Mouse (Mus musculus): ENCODE measurements around the gene Plagl2. TPM values are rescaled to one million over a fixed set of nuclear protein-coding genes. Genes with fewer than 3 reads are reported as not detected.

Plagl2 gene
- polyA plus RNA-seq, 1 experiment from 2014 or later, result 22.6 TPM

DNA sequence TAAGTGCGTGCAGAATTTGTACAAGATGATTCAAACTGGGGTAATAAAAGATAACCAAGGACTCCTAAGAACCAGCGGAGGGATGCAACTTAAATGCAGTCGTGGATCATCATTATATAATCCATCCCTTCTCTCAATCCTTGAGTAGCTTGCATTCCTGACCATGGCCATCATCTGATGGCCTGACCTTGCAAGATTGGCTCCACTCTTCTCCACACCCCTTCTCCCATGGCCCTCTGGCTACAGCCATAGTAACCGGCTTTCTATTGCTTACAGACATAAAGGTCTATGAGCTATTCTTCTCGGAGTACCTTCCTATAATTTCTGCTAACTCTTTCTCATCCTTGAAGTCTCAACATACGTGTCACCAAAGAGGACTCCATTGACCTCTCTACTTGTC lies 930 bp upstream of the Plagl2 start:
- Histone ChIP-seq H3K9me3 (replicated peaks; ENCODE audit: control insufficient read depth, low read length) (no peaks in the 10 kb centered on the region), H3K4me1 (ENCODE audit: control insufficient read depth, insufficient read depth, low read length) (peaks cover 33% of the 10 kb centered on the region), H3K27ac (ENCODE audit: low read depth, low read length) (no peak overlapping the region), H3K4me2 (peak overlapping the region; percentile 97), H3K27me3 (ENCODE audit: control insufficient read depth, insufficient read depth, low read length) (no peaks in the 10 kb centered on the region), H3K4me3 (ENCODE audit: low read depth, low read length) (peak overlapping the region; percentile 99), H3K9ac (ENCODE audit: low read depth, low read length) (peak overlapping the region; percentile 99), H3K36me3 (ENCODE audit: control insufficient read depth, insufficient read depth, low read length) (peaks cover 3% of the 10 kb centered on the region; the same call in 1 of the 2 replicates)
- ATAC-seq (replicated peaks; ENCODE audit: insufficient number of reproducible peaks, low FRiP score, low TSS enrichment), result no peak
- 68% methylated on average over 6 of the region's 6 CpGs for WGBS (ENCODE audit: insufficient replicate concordance)

DNA sequence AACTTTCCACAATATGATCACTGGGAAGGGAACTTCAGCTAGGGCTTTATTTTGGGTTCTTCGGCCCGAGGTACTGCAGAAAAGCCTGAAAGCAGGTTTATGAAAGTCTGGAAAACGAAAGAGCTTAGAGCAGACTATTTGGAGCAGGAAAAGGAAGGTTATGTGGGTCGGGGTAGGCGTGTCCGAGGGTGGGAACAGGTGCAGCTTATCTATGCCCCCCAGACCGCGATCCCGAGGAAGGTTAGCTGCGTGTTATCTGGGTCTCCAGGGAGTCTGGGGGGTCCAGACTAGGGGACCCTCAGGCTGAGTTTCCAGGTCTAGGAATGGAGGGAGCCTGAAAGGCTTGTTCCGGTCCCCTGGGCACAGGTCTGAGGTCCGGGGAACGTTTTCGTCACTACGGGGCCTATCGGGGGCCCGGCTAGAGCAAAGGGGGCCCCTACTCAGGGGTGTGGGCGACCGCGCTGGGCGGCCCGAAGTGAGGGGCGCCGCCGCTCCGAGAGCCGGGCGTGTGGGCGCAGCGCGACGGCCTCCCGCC lies 458 bp downstream of the Plagl2 start:
- Histone ChIP-seq H3K27ac (ENCODE audit: low read depth, low read length) (peak overlapping the region; percentile 98), H3K4me1 (ENCODE audit: control insufficient read depth, insufficient read depth, low read length) (peaks cover 35% of the 10 kb centered on the region), H3K4me3 (ENCODE audit: low read depth, low read length) (peak overlapping the region; percentile 99), H3K9ac (ENCODE audit: low read depth, low read length) (peak overlapping the region; percentile 99), H3K4me2 (peak overlapping the region; percentile 97), H3K27me3 (ENCODE audit: control insufficient read depth, insufficient read depth, low read length) (no peaks in the 10 kb centered on the region), H3K36me3 (ENCODE audit: control insufficient read depth, insufficient read depth, low read length) (peaks cover 3% of the 10 kb centered on the region; the same call in 1 of the 2 replicates), H3K9me3 (replicated peaks; ENCODE audit: control insufficient read depth, low read length) (no peaks in the 10 kb centered on the region)
- ATAC-seq (replicated peaks; ENCODE audit: insufficient number of reproducible peaks, low FRiP score, low TSS enrichment), result peak; percentile 75
- WGBS (ENCODE audit: insufficient replicate concordance), result under 1% methylated on average over 22 of the region's 33 CpGs

DNA sequence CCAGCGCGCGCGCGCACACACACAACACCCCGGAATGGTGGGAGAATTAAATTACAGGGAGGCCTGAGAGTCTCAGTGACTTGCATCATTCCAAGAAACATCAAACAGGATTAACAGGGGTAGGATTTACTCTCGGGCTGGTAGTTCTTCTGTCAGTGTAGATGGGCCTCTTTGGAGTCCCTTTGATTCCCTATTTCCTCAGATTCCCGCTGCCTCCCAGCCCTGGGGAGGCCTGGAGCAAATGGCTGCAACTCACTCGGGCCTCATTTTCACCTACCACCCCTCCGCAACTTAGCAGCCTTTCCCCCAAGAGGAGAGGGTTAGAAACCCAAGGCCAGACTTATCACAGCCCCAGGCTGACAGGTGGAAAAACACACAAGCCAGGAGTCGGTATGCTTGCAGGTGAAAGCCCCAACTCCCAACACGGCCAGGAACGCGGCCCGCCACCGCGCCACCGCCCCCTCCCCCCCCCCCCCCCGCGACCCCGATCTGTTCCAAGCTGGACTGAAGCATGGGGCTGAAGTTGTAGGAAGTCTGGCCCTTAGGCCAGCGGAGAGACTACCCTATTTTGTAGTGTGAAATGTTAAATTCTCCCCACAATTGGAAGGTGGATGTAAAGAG lies 1.3 kb downstream of the Plagl2 start:
- ATAC-seq (replicated peaks; ENCODE audit: insufficient number of reproducible peaks, low FRiP score, low TSS enrichment), result no peak
- Histone ChIP-seq H3K27me3 (ENCODE audit: control insufficient read depth, insufficient read depth, low read length) (no peaks in the 10 kb centered on the region), H3K4me1 (ENCODE audit: control insufficient read depth, insufficient read depth, low read length) (peaks cover 35% of the 10 kb centered on the region), H3K9me3 (replicated peaks; ENCODE audit: control insufficient read depth, low read length) (no peaks in the 10 kb centered on the region), H3K36me3 (ENCODE audit: control insufficient read depth, insufficient read depth, low read length) (peaks cover 2% of the 10 kb centered on the region; the same call in 1 of the 2 replicates), H3K4me2 (peak overlapping the region; percentile 97), H3K4me3 (ENCODE audit: low read depth, low read length) (peak overlapping the region; percentile 99), H3K27ac (ENCODE audit: low read depth, low read length) (peak overlapping the region; percentile 98), H3K9ac (ENCODE audit: low read depth, low read length) (peak overlapping the region; percentile 99)
- WGBS (ENCODE audit: insufficient replicate concordance), result 5% methylated on average over 18 of the region's 22 CpGs

DNA sequence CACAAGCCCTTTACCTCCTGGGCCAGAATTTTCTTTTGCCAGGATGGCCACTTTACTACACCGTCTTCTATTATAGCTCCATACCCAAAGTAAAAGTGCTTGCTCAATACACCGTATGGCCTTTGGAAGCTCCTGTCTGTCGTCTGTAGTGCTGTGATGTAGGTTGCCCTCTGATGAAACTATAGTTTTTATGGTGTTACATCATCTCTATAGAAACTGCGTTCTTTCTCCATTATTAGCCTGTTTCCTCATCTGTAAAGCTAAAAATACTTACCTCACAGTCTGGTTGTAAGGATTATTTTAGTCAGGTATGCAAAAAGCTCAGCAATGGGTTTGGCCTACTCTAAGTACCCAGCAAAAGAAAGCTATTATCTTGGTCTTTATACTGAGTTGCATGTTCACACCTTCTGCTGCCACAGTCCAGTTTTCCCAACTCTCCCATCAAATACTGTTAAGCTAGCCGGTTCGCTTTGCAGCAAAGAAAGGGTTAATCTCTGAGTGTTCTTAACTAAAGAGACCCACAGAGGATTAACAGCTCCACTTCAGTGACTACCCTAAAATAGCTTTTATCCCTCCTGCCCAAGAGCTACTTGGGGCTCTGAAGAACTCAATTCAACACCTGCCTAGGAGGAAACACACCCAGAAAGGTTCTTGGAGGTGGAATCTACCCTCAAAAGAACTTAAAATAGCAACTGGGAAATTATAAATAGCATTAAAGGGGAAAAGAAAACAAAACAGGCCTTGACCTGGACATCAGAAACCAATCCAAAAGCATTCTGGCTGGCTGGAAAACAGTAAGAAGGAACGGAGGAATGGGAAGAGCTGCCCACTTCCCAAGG lies 2.0 kb downstream of the Plagl2 start:
- Histone ChIP-seq H3K27ac (ENCODE audit: low read depth, low read length) (peak overlapping the region; percentile 98), H3K9me3 (replicated peaks; ENCODE audit: control insufficient read depth, low read length) (no peaks in the 10 kb centered on the region), H3K4me1 (ENCODE audit: control insufficient read depth, insufficient read depth, low read length) (peaks cover 35% of the 10 kb centered on the region), H3K36me3 (ENCODE audit: control insufficient read depth, insufficient read depth, low read length) (peaks cover 2% of the 10 kb centered on the region; the same call in 1 of the 2 replicates), H3K9ac (ENCODE audit: low read depth, low read length) (peak overlapping the region; percentile 99), H3K27me3 (ENCODE audit: control insufficient read depth, insufficient read depth, low read length) (no peaks in the 10 kb centered on the region), H3K4me3 (ENCODE audit: low read depth, low read length) (peak overlapping the region; percentile 99), H3K4me2 (peak overlapping the region; percentile 97)
- 46% methylated on average over 7 of the region's 7 CpGs for WGBS (ENCODE audit: insufficient replicate concordance)
- ATAC-seq (replicated peaks; ENCODE audit: insufficient number of reproducible peaks, low FRiP score, low TSS enrichment), result no peak

DNA sequence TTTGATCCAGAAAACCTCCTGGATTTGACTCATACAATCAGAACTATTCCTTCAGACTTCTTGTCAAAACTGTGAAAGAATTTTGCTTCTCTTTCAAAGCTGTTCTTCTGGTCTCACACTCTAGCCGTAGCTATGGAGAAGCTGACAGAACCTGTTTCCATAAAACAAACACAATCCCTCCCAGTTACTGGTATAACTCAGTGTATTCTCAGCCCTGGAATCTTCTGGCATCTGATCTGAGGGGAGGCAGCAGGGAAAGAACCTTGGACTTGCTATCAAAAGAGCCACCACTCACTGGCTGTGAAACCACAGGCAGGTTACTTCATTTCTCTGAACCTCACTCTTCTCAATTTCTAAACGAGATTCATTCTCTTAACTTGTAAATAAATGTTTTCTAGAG lies 2.8 kb downstream of the Plagl2 start:
- Histone ChIP-seq H3K36me3 (ENCODE audit: control insufficient read depth, insufficient read depth, low read length) (peaks cover 6% of the 10 kb centered on the region; the same call in 1 of the 2 replicates), H3K4me1 (ENCODE audit: control insufficient read depth, insufficient read depth, low read length) (peaks cover 35% of the 10 kb centered on the region), H3K9me3 (replicated peaks; ENCODE audit: control insufficient read depth, low read length) (no peaks in the 10 kb centered on the region), H3K9ac (ENCODE audit: low read depth, low read length) (peak overlapping the region; percentile 44), H3K4me2 (peak overlapping the region; percentile 97), H3K27me3 (ENCODE audit: control insufficient read depth, insufficient read depth, low read length) (no peaks in the 10 kb centered on the region), H3K4me3 (ENCODE audit: low read depth, low read length) (no peak overlapping the region), H3K27ac (ENCODE audit: low read depth, low read length) (no peak overlapping the region)
- no peak for ATAC-seq (replicated peaks; ENCODE audit: insufficient number of reproducible peaks, low FRiP score, low TSS enrichment)
- 65% methylated on average over 2 of the region's 2 CpGs for WGBS (ENCODE audit: insufficient replicate concordance)

DNA sequence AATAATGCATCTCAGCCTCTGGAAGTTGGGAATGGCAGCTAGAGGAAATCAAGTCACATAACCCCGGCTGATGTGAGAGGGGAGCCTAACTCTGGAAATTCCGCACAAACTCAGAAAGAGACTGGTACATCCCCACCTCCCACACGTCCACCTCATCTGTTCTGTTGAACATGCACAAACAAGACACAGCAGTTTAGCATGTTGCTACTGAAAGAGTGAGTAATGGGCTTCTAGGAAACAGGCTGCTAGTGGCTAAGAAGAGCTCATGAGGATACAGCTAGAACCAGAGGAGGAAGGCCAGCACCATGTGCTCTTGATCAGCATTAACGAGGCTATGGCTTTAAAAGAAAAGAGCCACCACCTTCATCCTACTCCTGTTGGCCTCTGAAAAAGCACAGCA lies 3.3 kb downstream of the Plagl2 start:
- Histone ChIP-seq H3K4me2 (peak overlapping the region; percentile 97; the same call in 1 of the 2 replicates), H3K36me3 (ENCODE audit: control insufficient read depth, insufficient read depth, low read length) (peaks cover 9% of the 10 kb centered on the region), H3K4me1 (ENCODE audit: control insufficient read depth, insufficient read depth, low read length) (peaks cover 35% of the 10 kb centered on the region), H3K9ac (ENCODE audit: low read depth, low read length) (no peak overlapping the region), H3K4me3 (ENCODE audit: low read depth, low read length) (no peak overlapping the region), H3K27me3 (ENCODE audit: control insufficient read depth, insufficient read depth, low read length) (no peaks in the 10 kb centered on the region), H3K9me3 (replicated peaks; ENCODE audit: control insufficient read depth, low read length) (no peaks in the 10 kb centered on the region), H3K27ac (ENCODE audit: low read depth, low read length) (no peak overlapping the region)
- ATAC-seq (replicated peaks; ENCODE audit: insufficient number of reproducible peaks, low FRiP score, low TSS enrichment), result no peak
- WGBS (ENCODE audit: insufficient replicate concordance), result 76% methylated on average over 4 of the region's 4 CpGs

DNA sequence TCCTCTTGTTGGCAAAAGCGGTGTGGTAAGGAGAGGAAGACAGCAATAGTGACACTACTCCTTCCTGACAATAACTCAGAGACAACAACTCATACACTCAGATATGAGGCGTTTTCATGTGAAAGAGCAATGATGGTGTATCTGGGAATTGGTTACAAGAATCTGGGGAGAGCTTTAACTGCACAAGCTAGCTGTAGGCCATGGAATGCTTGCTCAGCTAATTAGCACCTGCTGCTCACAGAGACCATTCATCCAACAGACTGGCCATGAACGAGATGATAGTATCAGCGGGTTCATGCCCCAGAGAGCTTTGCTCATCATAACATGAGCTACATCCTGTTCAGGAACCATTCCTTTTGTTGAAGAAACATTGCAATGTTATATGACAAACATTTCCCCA lies 4.0 kb downstream of the Plagl2 start:
- peaks cover 14% of the 10 kb centered on the region for H3K36me3 ChIP-seq (ENCODE audit: control insufficient read depth, insufficient read depth, low read length)
- no peak overlapping the region for H3K9ac ChIP-seq (ENCODE audit: low read depth, low read length)
- no peaks in the 10 kb centered on the region for H3K9me3 ChIP-seq (replicated peaks; ENCODE audit: control insufficient read depth, low read length)
- WGBS (ENCODE audit: insufficient replicate concordance), result 73% methylated on average over 4 of the region's 4 CpGs
- H3K27me3 ChIP-seq (ENCODE audit: control insufficient read depth, insufficient read depth, low read length), result no peaks in the 10 kb centered on the region
- no peak overlapping the region for H3K4me2 ChIP-seq
- no peak for ATAC-seq (replicated peaks; ENCODE audit: insufficient number of reproducible peaks, low FRiP score, low TSS enrichment)
- H3K4me1 ChIP-seq (ENCODE audit: control insufficient read depth, insufficient read depth, low read length), result peaks cover 31% of the 10 kb centered on the region
- no peak overlapping the region for H3K4me3 ChIP-seq (ENCODE audit: low read depth, low read length)
- H3K27ac ChIP-seq (ENCODE audit: low read depth, low read length), result no peak overlapping the region

DNA sequence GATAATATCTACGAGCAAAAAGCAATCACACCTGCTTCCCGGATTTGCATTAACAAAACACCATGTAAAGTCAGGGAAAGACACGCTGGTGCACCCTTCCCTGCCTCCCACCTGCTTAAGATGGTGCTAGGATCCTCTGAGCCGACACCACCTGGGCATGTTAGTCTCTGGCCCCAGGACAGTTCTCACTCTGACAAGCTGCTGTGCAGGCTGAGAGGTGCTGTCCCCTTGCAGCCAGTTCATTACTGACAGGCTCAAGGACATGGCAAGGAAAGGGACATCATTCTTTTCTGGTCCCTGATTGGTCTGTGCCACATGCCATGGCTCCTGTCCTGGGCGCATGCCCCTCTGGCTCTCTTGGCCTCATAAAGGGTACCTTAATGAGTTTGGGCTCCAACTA lies 12.7 kb downstream of the Plagl2 start:
- Histone ChIP-seq H3K27me3 (ENCODE audit: control insufficient read depth, insufficient read depth, low read length) (no peaks in the 10 kb centered on the region), H3K9ac (ENCODE audit: low read depth, low read length) (no peak overlapping the region), H3K9me3 (replicated peaks; ENCODE audit: control insufficient read depth, low read length) (no peaks in the 10 kb centered on the region), H3K4me1 (ENCODE audit: control insufficient read depth, insufficient read depth, low read length) (peaks cover 19% of the 10 kb centered on the region), H3K36me3 (ENCODE audit: control insufficient read depth, insufficient read depth, low read length) (peaks cover 34% of the 10 kb centered on the region), H3K4me3 (ENCODE audit: low read depth, low read length) (no peak overlapping the region), H3K4me2 (no peak overlapping the region), H3K27ac (ENCODE audit: low read depth, low read length) (0 out of 2 replicates have a peak overlapping the region, but pooled peaks have one; percentile 12)
- no peak for ATAC-seq (replicated peaks; ENCODE audit: insufficient number of reproducible peaks, low FRiP score, low TSS enrichment)
- WGBS (ENCODE audit: insufficient replicate concordance), result 83% methylated on average over 5 of the region's 5 CpGs
